Mouse (Mus musculus) heart, postnatal 25 days (tissue): ENCODE measurements around the gene Enc1. TPM values are rescaled to one million over a fixed set of nuclear protein-coding genes. Genes with fewer than 3 reads are reported as not detected.
"Not testable (repeated sequence)": the region's sequence is repeated elsewhere in the genome, so short reads cannot be mapped to it uniquely, and the experiment has no call there.

Source experiments
- DNase-seq: peaks from one replicate; pipeline ENCODE4 v3.0.0; 2022; ENCODE audit warnings: low spot score
- intact Hi-C: fragments of 180-260 bp; cut with DNase I; formaldehyde crosslinking; loops from one replicate; pipeline ENCODE4 v1.15.1; 2025
- total RNA-seq, 2 experiments: library from RNA; stranded (reverse); gene quantifications; 2 replicates each; pipeline ENCODE4 v1.2.3; 2021

The Enc1 gene
- total RNA-seq, 2 experiments from 2014 or later: 5.6 to 6.4 TPM

- DNase-seq: no peak
- intact Hi-C loops: no loop called here
Observed at GRCm38 (mm10) chr13:97247754-97248153, 6.8 kb downstream of the Enc1 start.

GRCm38 (mm10) chr13:97249051-97249461, 8.2 kb downstream of the Enc1 start:
- intact Hi-C loops: no loop called here
- DNase-seq: no peak

- no peak for DNase-seq
- intact Hi-C loops: no loop called here
Observed at GRCm38 (mm10) chr13:97249507-97250078, 8.7 kb downstream of the Enc1 start.

- intact Hi-C loops: no loop called here
Observed at GRCm38 (mm10) chr13:97250148-97250547, 9.2 kb downstream of the Enc1 start.

GRCm38 (mm10) chr13:97250551-97251380, 9.9 kb downstream of the Enc1 start:
- intact Hi-C loops: no loop called here
- no peak for DNase-seq

More at GRCm38 (mm10) chr13:97250148-97250547, 9.2 kb downstream of the Enc1 start:
- no peak for DNase-seq

- intact Hi-C loops: no loop called here
Observed at GRCm38 (mm10) chr13:97251736-97252135, 10.8 kb downstream of the Enc1 start.

GRCm38 (mm10) chr13:97252469-97252868, 11.6 kb downstream of the Enc1 start:
- intact Hi-C loops: no loop called here
- DNase-seq: no peak

More at GRCm38 (mm10) chr13:97251736-97252135, 10.8 kb downstream of the Enc1 start:
- DNase-seq: no peak

GRCm38 (mm10) chr13:97253418-97253981, 12.6 kb downstream of the Enc1 start:
- intact Hi-C loops: no loop called here
- no peak for DNase-seq

- DNase-seq: no peak
- intact Hi-C loops: no loop called here
Observed at GRCm38 (mm10) chr13:97253994-97254393, 13.1 kb downstream of the Enc1 start.

GRCm38 (mm10) chr13:97254564-97255164, 13.8 kb downstream of the Enc1 start:
- no peak for DNase-seq
- intact Hi-C loops: no loop called here

GRCm38 (mm10) chr13:97255976-97256848, 15.3 kb downstream of the Enc1 start:
- intact Hi-C loops: no loop called here
- DNase-seq: no peak

GRCm38 (mm10) chr13:97256849-97257379, 16.0 kb downstream of the Enc1 start:
- intact Hi-C loops: no loop called here
- no peak for DNase-seq

- intact Hi-C loops: no loop called here
Observed at GRCm38 (mm10) chr13:97259271-97259670, 18.4 kb downstream of the Enc1 start.

GRCm38 (mm10) chr13:97260456-97261180, 19.7 kb downstream of the Enc1 start:
- no peak for DNase-seq
- intact Hi-C loops: no loop called here

More at GRCm38 (mm10) chr13:97259271-97259670, 18.4 kb downstream of the Enc1 start:
- DNase-seq: no peak

GRCm38 (mm10) chr13:97261549-97261948, 20.6 kb downstream of the Enc1 start:
- intact Hi-C loops: no loop called here

GRCm38 (mm10) chr13:97262676-97263075, 21.8 kb downstream of the Enc1 start:
- DNase-seq: no peak
- intact Hi-C loops: no loop called here

More at GRCm38 (mm10) chr13:97261549-97261948, 20.6 kb downstream of the Enc1 start:
- no peak for DNase-seq

GRCm38 (mm10) chr13:97265534-97265933, 24.6 kb downstream of the Enc1 start:
- DNase-seq, intact Hi-C loops: not testable (repeated sequence)

GRCm38 (mm10) chr13:97270723-97271122, 29.8 kb downstream of the Enc1 start:
- intact Hi-C loops: no loop called here
- DNase-seq: no peak

- DNase-seq: no peak
- intact Hi-C loops: no loop called here
Observed at GRCm38 (mm10) chr13:97271641-97272040, 30.7 kb downstream of the Enc1 start.
